Mouse (Mus musculus): Measurements from ENCODE around the gene Tns1.

DNA sequence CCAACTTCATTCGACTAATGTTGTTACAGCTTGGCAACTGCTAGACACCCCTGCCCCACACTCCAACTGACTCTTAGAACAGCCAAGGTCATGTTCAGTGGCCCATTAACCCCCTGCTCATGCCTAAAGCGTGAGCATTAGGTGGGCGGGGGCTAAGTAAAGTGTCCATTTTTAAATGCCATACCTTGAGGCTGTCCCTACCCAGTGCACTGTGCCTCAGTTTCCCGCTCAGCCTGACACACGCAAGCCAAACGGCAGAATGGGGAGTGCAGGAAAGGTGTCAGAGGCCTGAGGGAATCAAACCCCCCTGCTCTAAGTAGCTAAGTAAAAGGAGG lies 12.6 kb downstream of the Tns1 start:
- TF ChIP-seq POLR2A (IDR thresholded peaks at IDR 0.05; ENCODE audit: borderline replicate concordance, extremely low read depth, low read depth, low read length) (no peak), CTCF (IDR thresholded peaks at IDR 0.05; ENCODE audit: insufficient read depth, low read length) (no peak)

Measured in lung, adult 2 months (tissue).